Mouse (Mus musculus) heart, postnatal 0 days (tissue): Measurements from ENCODE around the gene Cdyl2.

ENCODE experiments used
- CTCF ChIP-seq: IDR thresholded peaks from 2 replicates; pipeline ENCODE4 v1.5.1; 2016; ENCODE audit warnings: antibody characterized with exemption, control low read depth, low read depth
- EP300 ChIP-seq: IDR thresholded peaks from 2 replicates; pipeline ENCODE4 v1.6.1; 2016; ENCODE audit warnings: antibody characterized with exemption, low read depth

DNA sequence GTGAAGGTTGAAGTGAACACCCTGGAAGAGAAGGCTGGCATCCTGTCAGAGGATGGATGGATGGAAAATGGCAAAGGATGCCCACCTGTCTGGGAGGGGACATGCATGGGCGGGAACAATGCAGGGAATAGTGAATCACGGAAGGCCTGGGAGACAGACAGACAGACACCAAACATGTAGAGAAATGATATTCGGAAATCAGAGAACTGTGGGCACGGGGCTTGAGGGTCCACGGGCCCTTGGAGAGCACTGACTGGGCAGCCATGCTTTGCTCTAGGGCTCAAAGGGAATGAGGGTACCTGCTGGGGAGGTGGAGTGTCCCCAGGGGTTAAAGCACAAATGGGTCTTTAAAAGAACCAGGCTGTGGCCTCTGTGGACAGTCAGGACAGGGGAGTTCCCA, 113.6 kb downstream of the Cdyl2 start:
- TF ChIP-seq CTCF (no peak), EP300 (no peak)
